Mouse (Mus musculus): ENCODE measurements around the gene 1700069L16Rik.

DNA sequence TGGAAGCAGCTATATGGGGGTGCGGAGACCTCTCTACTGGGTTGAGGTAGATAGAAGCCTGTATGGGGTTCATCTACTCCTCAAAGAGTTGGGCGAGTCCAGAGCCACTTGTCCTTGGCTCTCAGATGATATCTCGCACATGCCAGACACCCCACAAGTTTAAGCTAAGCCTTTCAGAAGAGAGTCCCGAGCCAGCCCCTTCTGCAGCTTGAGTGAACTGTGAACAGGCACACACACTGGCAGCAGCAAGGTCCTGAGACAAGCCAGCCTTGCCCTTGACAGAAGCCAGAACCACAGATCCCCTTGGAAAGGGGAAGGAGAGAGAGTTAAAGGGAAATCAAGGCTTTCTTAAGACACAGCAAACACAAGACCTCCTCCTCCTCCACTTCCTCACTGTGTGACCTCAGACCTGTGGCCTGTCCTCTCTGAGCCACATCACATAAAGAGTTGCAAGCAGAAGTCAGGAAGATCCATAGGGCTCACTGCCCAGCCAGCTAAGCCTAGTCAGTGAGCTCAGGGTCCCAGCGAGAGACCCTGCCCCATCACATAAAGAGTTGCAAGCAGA, 75.8 kb downstream of the 1700069L16Rik start:
- TF ChIP-seq CTCF (IDR thresholded peaks at IDR 0.05; ENCODE audit: control insufficient read depth, insufficient read depth, insufficient replicate concordance, low read depth, low read length) (no peak), POLR2A (IDR thresholded peaks at IDR 0.05; ENCODE audit: control insufficient read depth, low read depth, low read length) (no peak)
